Mouse (Mus musculus) retina, embryonic 14.5 days (tissue): ENCODE measurements around the gene Fam90a1a.
"Not testable (repeated sequence)": the region's sequence is repeated elsewhere in the genome, so short reads cannot be mapped to it uniquely, and the experiment has no call there.

Experiments used
- DNase-seq: peaks from one replicate; pipeline ENCODE4 v3.0.0-alpha.2; 2015; ENCODE audit warnings: low spot score

Gene Fam90a1a

DNA sequence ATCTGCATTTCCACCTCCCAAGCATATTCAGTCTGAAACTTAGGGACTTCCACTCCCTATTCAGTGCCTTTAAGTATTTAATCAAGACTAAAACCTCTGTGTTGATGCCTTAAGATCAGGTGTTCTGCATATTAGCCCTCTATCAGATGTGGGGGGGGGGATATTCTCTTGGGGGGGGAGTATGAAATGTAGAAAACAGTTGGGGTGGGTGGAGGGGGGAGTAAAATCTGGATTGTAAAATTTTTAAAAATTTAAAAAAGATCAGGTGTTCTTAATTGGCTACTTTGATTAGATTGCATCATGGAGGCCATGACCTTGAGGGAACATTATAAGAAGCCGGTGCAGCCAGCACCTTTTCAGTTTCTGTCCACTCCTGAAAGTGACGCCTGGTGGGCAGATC is at the start of gene Fam90a1a:
TSS of gene Fam90a1a (plus strand) at position 301 of the 400 bp plus-strand sequence.
- DNase-seq: no peak

DNA sequence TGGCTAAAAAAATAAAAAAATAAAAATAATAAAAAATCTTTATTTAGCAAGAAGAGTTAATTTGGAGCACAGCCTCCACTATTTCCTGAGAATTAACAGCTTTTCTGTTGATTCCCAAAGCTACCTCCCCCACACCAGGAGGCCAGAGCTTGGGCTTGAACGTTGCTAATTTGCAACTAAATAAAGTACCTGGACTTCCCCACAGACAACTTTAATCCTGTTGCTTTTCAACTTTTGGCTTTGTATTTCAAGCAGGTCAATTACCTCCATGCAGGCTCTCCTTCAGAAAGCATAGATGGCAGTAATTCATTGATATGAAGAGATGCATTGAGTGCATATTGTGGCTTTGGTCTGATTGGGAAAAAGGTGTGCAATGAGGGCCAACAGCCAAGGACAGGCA is 46.6 kb upstream of the Fam90a1a start:
- DNase-seq: no peak

DNA sequence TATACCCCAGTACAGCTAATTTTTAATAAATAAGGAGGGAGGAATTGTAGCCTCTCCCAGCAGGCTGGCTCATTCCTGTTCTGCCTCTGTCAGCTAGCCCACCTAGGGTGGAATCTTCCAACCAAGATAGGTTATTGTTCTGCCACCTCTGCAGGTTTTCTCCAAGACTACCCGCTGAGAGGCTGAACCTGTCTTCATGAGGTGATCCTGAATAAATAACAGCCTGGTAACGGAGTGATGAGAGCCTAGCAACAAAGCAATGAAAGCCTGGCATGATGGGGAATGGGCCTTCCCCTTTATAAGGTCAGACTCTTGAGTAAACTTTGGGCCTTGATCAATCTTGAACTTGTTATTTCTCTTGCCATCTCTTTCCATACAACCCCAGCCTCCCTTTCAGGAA is 46.0 kb upstream of the Fam90a1a start:
- no peak for DNase-seq

DNA sequence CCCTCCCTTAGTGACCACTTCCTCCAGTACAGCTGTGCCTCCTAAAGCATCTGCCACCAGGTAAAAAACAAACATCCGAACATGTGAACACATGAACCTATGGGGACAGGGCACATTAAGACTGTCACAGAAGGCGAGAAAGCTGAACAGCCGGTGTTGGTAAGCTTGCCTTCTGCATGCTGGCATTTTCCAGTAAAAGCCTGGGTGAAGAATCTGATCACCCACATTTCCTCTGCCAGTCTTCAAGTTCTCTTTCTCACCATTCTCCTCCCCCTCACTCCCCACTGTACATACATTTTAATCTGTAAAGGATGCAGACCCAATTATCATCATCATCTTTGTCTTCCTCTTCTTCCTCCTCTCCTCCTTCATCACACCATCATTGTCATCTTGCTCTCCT is 42.9 kb upstream of the Fam90a1a start:
- no peak for DNase-seq

DNA sequence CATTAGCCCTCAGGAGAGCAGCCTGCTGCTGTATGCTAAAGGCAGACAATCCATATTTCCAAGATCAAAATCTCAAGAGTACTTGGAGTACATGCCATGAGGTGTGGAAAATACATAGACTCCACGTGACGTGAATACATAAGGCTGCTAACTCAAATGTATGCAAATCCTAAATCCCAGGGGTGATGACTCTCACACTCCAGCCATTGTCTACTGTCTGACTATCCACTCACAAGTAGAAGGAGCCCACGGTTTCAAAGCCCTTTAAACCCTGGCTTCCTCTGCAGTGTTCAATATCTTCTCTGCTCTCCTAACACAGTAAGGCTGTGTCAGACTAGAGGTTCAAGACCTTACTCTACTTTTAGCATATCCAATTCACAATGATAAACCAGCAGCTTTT is 27.8 kb upstream of the Fam90a1a start:
- DNase-seq: not testable (repeated sequence)

DNA sequence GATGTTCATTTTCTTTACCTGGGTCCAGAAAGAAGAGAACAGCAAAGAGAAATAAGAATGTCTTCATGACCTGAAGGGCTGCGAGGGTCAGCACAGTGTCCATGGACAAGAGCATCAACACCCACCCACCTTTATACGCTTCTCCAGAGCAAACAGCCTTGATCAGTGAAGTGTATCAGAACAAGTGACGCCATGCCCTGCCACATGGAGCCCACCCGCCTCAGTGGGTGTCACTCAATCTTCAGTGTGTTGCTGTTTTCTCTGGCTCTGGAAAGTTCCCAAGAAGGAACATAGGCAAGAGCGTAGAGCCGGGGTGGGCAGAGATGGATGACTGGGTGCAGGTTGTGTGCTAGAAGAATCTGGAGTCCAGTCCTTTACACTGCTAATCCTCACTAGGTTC is 25.9 kb upstream of the Fam90a1a start, which contains the start of gene Defb15:
TSS of gene Defb15 (minus strand) at position 101 of the 400 bp plus-strand sequence.
- no peak for DNase-seq

DNA sequence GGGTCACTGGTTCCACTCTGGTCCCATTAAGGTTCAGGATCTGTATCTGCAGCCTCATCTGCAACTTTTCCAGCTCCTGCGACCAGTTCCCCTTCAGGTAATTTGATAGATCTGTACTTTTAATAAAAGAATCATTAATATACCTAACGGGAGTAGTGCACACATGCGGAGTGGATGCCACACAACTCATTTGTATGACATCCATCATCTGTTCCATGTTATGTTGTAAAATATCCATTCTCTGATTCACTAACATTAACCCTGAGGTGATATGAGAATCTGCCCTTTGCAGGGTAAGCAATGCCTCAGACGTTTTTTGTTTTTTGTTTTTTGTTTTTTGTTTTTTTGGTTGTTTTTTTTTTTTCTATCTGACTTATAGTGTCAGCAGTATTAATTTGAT is 20.5 kb upstream of the Fam90a1a start, which contains the start of gene Defb35:
TSS of gene Defb35 (plus strand) at position 301 of the 400 bp plus-strand sequence.
- DNase-seq: not testable (repeated sequence)

DNA sequence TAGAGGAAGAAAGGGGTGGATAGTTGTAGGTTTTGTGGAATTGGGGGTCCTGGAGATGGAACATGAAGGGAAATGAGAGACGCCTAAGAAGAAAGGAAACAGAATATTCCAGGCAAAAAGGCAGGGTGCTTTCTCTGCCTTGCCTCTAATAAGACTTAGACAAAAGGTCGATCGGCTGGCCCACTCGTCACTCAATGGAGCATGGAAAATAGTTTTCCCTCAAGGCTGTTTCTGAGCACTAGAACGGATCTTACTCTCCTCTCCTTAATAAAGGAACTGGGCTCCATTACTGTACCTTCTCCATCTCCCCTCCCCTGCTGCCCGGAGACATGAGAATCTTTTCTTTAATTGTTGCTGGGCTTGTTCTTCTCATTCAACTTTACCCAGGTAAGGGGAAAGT is 12.1 kb upstream of the Fam90a1a start, which contains the start of gene Defb13:
TSS of gene Defb13 (plus strand) at position 301 of the 400 bp plus-strand sequence.
- peak; percentile 13 for DNase-seq

DNA sequence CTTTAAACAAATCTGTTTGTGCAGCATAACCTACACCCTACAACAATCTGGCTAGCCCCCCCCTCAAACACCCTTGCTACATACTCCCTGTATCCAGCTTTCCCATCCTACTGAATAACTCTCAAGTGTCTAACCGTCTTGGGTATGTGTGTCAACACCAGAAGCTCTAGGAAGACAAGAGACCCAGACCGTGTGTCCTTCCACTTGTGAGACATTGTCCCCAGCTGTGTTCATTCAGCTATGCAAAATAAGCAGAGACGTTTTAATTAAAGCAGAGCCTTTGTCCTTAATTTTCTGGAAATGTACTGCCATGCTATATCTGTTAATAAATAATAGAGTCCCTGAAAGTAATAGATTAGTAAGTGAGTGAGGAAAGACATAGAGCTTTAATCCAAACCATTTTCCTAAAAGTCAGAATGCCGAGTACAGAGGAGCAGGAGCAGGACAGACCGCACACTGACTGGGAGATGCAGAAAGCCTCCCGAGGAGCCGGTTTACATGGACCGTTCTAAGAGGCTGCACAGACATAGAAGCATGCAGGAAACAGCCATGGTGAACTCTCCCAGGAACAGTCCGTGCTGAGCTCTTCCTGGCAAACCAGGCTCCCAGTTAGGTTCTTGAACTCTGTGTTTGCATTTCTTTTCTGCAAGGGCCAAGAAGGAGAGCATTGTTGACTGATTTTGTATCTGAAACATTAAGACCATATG is 11.1 kb upstream of the Fam90a1a start:
- peak; percentile 68 for DNase-seq

DNA sequence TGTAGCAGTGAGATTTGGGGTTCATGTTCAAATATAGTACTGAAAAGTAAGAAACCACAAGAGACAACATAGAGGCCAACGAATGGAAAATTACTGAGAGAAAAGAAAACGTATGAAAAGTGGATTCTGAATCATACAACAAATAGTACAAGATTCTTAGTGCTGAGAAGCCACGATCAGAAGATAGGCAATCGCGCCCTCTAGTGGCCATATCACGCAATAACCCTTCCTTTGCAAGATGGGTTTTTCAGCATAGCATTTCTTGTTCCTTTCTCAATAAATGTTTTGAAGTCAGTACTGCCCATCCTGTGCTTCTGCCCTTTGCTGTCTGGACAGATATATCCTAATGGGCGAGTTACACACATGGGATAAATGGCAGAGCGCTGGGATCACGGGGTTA is 3.2 kb upstream of the Fam90a1a start:
- peak; percentile 82 for DNase-seq

DNA sequence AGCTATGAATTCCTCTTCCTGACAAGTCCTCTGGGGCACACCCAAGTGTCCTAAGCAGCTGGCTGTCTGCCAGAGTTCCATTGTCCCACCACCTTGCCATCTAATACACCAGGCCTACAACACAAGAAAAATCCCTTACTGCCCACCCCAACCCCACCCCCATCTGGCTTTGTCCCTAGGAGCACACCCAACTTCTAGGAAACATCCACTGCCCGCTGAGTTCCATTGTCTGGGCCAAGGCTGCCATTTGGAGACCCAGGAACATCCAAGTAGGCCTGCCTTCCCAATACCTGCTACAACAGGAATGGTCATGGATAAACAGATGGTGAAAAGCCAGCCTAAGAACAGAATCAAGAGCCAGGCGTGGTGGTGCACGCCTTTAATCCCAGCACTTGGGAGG is 2.2 kb upstream of the Fam90a1a start:
- DNase-seq: no peak

DNA sequence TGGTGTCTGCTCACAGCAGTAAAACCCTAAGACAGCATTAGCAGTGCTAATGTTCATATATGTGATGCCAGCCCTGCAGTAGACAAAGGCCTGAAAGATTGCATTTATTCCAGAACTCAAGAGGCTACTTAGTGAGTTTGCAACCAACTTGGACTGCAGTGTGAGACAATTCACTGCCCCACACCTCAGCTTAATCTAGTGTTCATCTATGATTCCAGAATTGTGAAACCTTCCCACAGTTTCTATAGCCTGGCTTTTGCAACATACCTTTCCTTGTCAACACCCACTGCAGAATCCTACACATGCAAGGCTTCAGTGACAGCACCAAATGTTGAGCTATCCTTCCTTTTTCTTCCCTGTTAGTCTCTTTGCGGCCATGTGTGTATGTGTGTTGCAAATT is 8.1 kb downstream of the Fam90a1a start:
- no peak for DNase-seq

DNA sequence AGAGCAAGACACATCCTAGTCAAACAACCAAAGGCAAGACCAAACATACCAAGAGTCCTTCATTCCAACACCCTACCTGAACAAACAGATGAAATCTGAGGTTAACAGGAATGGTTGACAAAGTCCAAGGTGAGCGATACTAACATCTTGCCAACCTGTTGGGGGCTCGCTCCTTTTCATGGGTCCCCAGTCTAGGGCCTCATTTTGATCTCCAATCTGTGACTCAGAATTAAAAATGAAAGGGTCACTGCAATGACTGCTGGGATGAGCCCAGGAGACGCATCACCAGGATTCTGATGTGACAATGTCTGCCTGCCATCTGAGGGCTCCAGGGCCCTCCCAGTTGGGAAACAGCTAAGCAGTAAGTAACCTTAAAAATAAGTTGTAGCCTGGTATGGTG is 11.0 kb downstream of the Fam90a1a start, which contains the start of gene Ccdc70:
TSS of gene Ccdc70 (plus strand) at position 301 of the 400 bp plus-strand sequence.
- no peak for DNase-seq

DNA sequence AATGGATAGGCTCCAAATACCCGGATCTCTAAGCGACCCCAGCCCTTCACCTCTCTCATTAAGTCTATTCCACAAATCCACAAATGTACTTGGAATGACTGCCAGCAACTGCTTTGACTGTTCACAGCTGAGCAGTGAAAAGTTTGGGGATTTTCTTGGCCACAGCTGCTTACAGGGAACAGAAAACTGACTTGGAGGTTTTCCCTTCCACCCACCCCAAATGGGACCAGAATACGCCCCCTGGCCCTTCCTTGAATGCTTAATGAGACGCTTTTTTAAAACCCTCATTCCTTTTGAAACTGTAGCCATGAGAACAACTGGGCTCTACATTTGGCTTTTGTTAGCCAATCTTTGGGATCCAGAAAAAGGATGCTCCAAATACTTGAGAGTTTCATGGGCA is 19.7 kb downstream of the Fam90a1a start:
- no peak for DNase-seq

DNA sequence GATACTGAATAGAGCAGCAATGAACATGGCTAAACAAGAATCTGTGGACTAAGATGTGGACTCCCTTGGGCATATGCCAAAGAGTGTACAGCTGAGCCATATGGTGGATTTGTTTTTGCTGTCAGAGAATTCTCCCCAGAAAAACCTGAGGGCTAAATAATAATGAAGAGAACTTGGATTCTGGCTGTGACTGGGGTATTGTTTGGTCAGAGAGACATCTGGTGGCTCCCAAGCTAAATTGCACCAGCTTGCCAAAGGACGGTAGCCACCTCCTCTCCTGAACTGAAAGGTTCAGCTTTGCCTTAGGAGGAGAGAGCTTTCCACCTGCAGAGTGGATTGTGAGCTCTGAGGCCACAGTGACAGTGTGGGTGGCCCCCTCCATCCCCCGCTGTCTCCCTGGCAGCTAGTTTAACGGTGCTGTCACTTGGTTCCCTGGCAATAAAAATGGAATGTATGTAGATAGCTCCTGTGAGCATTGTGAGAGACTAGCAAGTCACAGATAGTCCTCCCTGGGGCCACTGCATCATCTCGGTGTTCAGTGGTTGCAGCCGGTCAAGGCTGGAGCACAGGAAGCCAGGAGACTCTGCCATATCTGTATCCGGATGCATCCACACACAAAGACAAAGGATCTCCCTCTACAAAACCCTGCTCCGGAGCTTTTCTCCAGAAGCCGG is 23.3 kb downstream of the Fam90a1a start:
- DNase-seq: peak; percentile 63

DNA sequence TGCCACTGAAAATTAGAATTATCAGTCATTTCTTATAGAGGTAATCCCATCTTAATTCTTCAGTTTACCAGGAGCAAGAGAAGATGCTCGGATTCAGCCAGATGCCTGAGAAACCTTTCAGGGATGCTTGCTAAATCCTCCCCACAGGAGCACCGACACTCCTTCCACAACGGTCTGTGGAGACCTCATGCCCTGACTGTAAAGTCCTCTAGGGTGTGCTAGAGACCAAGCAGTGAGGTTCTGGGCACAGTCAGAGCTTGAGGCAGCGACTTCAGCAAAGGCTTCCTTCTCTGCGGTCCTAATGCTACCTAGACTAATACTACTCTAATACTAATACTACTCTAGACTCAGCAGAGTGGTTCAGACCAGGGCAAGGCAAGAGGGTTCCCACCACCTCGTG is 33.7 kb downstream of the Fam90a1a start:
- peak; percentile 75 for DNase-seq

DNA sequence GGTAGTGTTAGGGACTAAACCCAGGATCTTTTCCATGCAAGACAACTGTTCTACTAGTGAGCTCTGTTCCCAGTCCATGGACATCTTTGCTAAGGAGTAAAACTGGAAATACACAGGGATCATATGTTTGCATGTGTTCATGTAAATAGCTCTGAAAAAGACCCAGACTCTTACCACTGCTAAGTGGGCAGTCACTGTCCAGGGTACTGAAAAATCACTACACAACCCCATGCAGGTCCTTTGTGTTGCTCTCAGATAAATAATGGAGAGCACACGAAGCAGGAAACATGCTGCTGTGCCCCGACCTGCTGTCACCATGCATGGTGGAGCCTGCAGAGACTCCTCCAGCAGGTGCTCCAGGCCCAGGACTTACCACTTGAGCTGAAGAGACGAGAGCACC is 36.7 kb downstream of the Fam90a1a start:
- DNase-seq: peak; percentile 43

DNA sequence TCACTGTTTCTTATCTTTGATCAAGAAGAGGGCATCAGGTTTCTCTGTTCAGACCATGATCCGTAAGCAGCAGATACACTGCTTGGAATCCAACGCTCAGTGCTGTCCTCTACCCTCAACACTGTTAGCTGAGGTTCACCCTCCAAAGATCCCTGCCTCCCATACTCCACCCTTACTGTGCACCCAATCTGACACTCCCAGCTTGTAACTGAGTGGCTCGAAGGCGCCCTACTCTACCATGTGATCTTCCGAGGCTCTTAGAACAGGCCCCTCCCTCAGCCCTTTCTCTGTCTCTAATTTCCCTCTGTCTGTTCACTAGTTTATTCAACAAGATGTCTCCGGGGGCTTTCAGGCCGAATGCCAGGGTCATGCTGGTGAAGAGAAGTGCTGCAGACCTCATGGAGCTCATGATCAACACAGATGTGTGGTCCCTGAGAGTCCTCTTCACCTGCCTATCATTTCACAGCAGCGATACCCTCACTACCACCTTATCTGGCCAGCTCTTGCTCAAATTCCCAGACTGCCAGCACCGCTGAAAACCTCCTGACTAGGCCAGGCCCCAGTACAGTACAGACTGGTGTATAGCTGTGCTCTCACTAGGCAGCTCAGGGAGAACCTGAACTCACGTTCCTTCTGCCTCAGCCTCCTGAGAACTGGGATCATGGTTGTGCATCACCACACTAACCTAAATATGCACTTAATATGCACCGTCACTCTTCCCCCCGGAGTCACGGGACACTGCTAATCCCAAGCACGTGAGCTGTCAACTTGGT is 46.4 kb downstream of the Fam90a1a start:
- DNase-seq: no peak

DNA sequence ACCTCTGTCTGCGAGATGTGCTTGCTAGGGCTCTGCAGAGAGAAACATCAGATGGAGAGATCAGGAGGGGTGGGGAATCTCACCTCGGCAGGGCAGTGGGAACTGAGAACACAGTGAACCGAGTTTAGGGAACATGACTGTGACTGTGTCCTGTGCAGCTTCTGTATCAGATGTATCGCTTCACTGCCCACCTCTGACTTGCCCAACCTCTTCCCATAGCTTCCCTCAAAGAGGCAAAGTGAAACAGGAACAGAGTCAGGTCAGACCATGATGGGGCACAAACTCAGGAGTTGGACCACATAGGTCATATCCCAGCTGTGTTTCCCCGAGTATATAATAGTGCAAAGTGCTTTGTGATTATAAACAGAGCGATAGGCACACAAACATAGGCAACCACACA is 47.9 kb downstream of the Fam90a1a start:
- no peak for DNase-seq

DNA sequence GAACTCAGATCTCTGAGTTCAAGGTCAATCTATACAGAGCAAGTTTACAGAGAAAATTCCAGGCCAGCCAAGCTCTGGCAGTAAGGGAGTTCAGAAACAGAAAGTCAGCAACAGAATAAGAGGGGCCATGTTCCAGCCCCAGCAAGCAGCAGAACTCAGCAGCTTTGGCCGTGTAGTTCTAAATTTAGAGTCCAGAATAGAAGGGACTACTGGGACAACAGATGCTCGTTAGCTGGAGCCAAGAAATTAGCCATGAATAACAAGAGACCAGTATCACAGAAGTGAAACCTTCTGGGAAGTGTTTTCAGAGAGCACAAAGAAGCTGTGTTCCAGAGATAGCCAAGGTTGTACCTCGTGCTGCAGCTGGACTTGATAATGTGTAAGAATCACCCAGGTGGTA is 50.9 kb downstream of the Fam90a1a start:
- DNase-seq: no peak

DNA sequence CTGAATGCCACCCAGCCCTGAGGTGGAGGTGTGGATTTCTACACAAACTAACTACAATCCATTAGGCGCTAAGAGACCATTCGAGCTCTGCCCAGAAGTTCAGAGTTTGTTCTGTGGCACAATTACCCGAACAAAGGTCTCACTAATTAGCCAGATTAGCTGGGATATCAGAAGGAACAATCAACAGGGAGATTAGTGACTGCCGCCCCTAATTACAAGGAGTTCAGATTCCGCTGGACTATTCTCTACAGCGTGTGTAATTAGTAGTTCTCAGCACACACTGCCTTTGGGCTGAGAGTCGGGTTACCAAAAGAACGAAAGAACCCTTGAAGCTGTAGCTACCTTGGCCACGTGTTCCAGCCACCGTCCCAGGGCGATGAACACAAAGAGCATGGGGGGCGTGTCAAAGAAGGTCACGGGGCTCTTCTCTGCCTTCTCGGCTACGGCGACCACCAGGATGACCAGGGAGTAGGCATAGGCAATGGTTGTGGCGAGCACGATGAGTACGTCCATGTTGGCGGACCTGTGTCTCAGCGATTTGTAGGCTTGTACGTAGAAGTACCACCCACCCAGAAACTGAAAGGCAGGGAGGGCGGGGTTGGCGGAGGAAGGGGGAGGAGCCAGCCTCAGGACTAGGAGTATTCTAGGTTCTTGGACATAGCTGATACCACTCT is 54.7 kb downstream of the Fam90a1a start:
- DNase-seq: peak; percentile 55
